Mouse (Mus musculus) bone marrow macrophage, adult 2 months (primary cell): ENCODE data around the gene Hes6.
A peak's percentile ranks its signal among the peaks of the same experiment; 100 is the strongest.

ENCODE experiments used
- CTCF ChIP-seq: IDR thresholded peaks from 2 replicates; pipeline ENCODE4 v1.5.1; 2012; ENCODE audit warnings: low read depth, mild to moderate bottlenecking, low read length, moderate library complexity
- POLR2A ChIP-seq: IDR thresholded peaks from 2 replicates; pipeline ENCODE4 v1.6.1; 2012; ENCODE audit warnings: mild to moderate bottlenecking, low read depth, low read length, borderline replicate concordance

DNA sequence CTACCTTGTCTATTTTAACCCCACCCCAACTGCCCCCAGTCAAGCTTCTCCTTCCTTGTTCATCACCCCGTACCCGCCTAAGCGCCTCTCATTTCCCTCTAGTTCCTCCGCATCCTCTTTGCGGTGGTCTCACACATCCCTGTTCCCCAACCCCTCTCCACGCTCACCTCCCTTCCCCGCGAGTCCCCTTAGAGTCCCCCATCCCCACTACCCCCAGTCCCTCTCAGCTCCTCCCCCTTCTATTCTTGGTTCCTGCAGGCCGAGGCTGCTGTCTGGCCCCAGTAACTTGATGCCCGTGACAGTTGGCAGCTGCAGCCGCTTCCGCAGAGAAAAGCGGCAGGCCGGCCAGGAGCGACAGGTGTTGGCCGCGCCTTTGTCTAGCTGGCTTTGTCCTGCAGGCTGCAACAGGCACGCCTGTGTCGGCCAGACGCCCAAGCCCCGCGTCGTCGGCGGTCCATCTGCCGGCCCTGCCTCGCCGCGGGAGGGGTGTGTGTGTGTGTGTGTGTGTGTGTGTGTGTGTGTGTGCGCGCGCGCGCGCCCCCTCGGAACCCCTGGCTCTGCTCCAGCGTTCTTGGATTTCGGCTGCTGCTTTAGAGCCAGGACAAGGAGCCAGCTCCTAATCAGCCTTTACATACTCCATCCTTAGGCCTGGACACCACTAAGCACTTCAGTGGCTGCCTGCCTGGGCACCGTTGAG, at the start of gene Hes6:
- TF ChIP-seq CTCF: peak; percentile 7; the same call in 1 of the 2 replicates
- no peak for TF ChIP-seq POLR2A
